Mouse (Mus musculus): ENCODE data around the gene Gm6465.
"Not testable (repeated sequence)": the region's sequence is repeated elsewhere in the genome, so short reads cannot be mapped to it uniquely, and the experiment has no call there.

DNA sequence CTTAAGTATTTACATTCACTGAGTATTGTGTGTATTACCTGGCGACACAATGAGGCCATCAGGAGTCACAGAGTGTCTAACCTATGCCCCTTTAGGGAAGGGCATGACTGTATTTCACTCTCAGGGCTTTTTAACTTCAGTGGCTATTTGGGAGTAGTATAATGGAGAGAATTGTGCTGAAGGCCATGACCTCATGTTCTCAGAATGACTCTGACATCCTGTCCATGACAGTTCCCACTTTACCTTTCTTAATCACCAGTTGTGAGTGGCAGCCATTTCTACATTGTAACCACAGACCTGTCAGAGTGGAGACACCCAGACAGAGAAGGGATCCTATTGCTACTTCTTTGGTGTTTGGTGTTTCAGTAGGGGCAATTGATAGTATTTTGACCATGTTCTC, 485 bp downstream of the Gm6465 start:
- TF ChIP-seq CTCF (IDR thresholded peaks at IDR 0.05); EP300 (IDR thresholded peaks at IDR 0.05; ENCODE audit: insufficient read depth, low read depth, low read length); POLR2A (IDR thresholded peaks at IDR 0.05; ENCODE audit: insufficient read depth, low read depth, low read length): not testable (repeated sequence)
